Mouse (Mus musculus): ENCODE results near the gene Dars2. TPM values are rescaled to one million over a fixed set of nuclear protein-coding genes. Genes with fewer than 3 reads are reported as not detected.

Dars2 gene
- total and polyA plus RNA-seq, 3 experiments = 46.2 to 64.7 (median 55.3) TPM

DNA sequence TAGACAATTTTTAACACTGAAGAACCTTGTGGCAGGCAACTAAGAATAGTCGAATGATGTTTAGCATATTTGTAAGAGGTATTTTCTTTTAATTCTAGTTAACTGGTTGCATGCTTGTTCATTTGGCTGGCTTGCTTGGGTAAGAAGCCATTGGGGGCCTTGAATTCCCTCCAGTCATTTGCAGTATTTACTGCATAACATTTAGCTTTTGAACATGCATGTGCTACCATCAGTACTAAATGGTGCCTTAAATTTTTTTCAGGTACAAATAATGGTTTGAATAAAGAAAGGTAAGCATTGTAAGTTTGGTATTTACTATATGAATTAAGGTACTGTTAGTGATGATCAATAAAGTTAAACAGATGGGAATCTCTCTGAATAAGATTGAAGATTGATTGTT lies 33.4 kb downstream of the Dars2 start:
- Histone ChIP-seq H3K36me3 (replicated peaks in 1 of 2; ENCODE audit: control insufficient read depth in 1 of 2, insufficient read depth in 1 of 2, low read length in 1 of 2) (peaks cover 42 to 58% of the 10 kb centered on the region in 2 experiments), H3K4me1 (ENCODE audit: control insufficient read depth in 1 of 2, insufficient read depth in 2 of 2) (peaks cover 0 to 31% of the 10 kb centered on the region in 2 experiments; a peak in 3 of 4 replicates), H3K9me3 (replicated peaks; ENCODE audit: low read length) (no peaks in the 10 kb centered on the region), H3K4me3 (replicated peaks in 1 of 3; ENCODE audit: low read depth in 2 of 3, low read length in 2 of 3, poor library complexity in 1 of 3) (peak overlapping the region; percentile 66 to 95 (median 78)), H3K79me2 (replicated peaks; ENCODE audit: control insufficient read depth, extremely low read depth, insufficient read depth, poor library complexity, severe bottlenecking) (peaks cover 25% of the 10 kb centered on the region), H3K9ac (ENCODE audit: insufficient read depth, low read depth) (peak overlapping the region; percentile 95), H3K4me2 (ENCODE audit: insufficient read depth, low read depth, poor library complexity, severe bottlenecking) (peak overlapping the region; percentile 97), H3K27me3 (replicated peaks) (no peaks in the 10 kb centered on the region), H3K27ac (ENCODE audit: insufficient read depth, low read depth) (no peak overlapping the region)
- TF ChIP-seq SMC3 (IDR thresholded peaks at IDR 0.05; ENCODE audit: low read depth, low read length) (no peak; the same call in 1 of the 2 replicates), MXI1 (IDR thresholded peaks at IDR 0.05; ENCODE audit: low read depth, low read length) (no peak; the same call in 1 of the 2 replicates), MAZ (IDR thresholded peaks at IDR 0.05; ENCODE audit: low read depth, low read length) (no peak), ZKSCAN1 (IDR thresholded peaks at IDR 0.05; ENCODE audit: borderline replicate concordance, low read depth, low read length) (no peak), EP300 (IDR thresholded peaks at IDR 0.05; ENCODE audit: low read length) (no peak), CHD2 (IDR thresholded peaks at IDR 0.05; ENCODE audit: low read length) (no peak), RCOR1 (conservative IDR thresholded peaks at IDR 0.05; ENCODE audit: low read depth, low read length) (no peak), POLR2A (IDR thresholded peaks at IDR 0.05; ENCODE audit: low read depth, low read length) (0 out of 2 replicates have a peak, but pooled peaks have one; percentile 16), SIN3A (IDR thresholded peaks at IDR 0.05; ENCODE audit: low read length) (no peak; the same call in 1 of the 2 replicates), ZMIZ1 (IDR thresholded peaks at IDR 0.05; ENCODE audit: low read depth, low read length) (peak; percentile 10; the same call in 1 of the 2 replicates), USF2 (conservative IDR thresholded peaks at IDR 0.05; ENCODE audit: low read depth, low read length) (no peak), USF1 (IDR thresholded peaks at IDR 0.05; ENCODE audit: low read depth, low read length) (no peak), TBP (conservative IDR thresholded peaks at IDR 0.05; ENCODE audit: low read depth, low read length) (0 out of 2 replicates have a peak, but pooled peaks have one; percentile 3), ETS1 (conservative IDR thresholded peaks at IDR 0.05; ENCODE audit: low read depth, low read length) (0 out of 2 replicates have a peak, but pooled peaks have one; percentile 2)
- peak; percentile 31 for DNase-seq (ENCODE audit: extremely low read depth)
- dilution Hi-C loops (cut with MboI; ENCODE audit: extremely low pct_ligation_motif_present, extremely low pct_unique_long_range_greater_than_20kb, low sequenced_read_pairs) (no loop called here), in situ Hi-C loops (cut with MboI; ENCODE audit: low pct_ligation_motif_present, low pct_unique_long_range_greater_than_20kb, low sequenced_read_pairs) (no loop called here)

DNA sequence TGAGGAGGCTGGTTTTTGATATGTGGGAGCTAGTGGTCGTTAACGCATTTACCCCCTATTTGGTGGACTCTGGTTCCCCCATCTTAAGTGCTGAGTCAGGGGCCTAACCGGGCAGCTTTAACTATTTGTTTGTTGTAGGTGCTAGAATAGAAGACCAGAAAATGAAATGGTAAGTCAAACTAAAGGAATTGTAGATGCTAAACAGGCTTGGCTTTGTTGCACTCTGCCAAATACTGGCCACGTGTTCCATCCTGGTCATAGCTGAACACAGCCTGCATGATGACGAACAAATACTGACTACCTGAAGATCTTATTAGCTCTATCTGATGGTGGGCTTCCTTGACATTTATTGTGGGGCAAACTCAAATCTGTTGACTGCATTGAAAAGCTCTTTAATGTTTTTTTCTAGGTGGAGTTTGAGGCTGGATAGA lies 34.0 kb downstream of the Dars2 start:
- H3K79me2 ChIP-seq (replicated peaks; ENCODE audit: control insufficient read depth, extremely low read depth, insufficient read depth, poor library complexity, severe bottlenecking) = peaks cover 25% of the 10 kb centered on the region
- peak overlapping the region; percentile 86 for H3K27ac ChIP-seq (ENCODE audit: insufficient read depth, low read depth)
- H3K9ac ChIP-seq (ENCODE audit: insufficient read depth, low read depth) = peak overlapping the region; percentile 95
- no peaks in the 10 kb centered on the region for H3K27me3 ChIP-seq (replicated peaks)
- dilution Hi-C loops (cut with MboI; ENCODE audit: extremely low pct_ligation_motif_present, extremely low pct_unique_long_range_greater_than_20kb, low sequenced_read_pairs) (no loop called here), in situ Hi-C loops (cut with MboI; ENCODE audit: low pct_ligation_motif_present, low pct_unique_long_range_greater_than_20kb, low sequenced_read_pairs) (no loop called here)
- DNase-seq (ENCODE audit: extremely low read depth) = peak; percentile 53
- no peaks in the 10 kb centered on the region for H3K9me3 ChIP-seq (replicated peaks; ENCODE audit: low read length)
- H3K36me3 ChIP-seq (replicated peaks in 1 of 2; ENCODE audit: control insufficient read depth in 1 of 2, insufficient read depth in 1 of 2, low read length in 1 of 2) = peaks cover 47 to 59% of the 10 kb centered on the region in 2 experiments
- H3K4me2 ChIP-seq (ENCODE audit: insufficient read depth, low read depth, poor library complexity, severe bottlenecking) = peak overlapping the region; percentile 97
- H3K4me1 ChIP-seq (ENCODE audit: control insufficient read depth in 1 of 2, insufficient read depth in 2 of 2) = peaks cover 0 to 37% of the 10 kb centered on the region in 2 experiments; a peak in 3 of 4 replicates
- peak overlapping the region; percentile 66 to 95 (median 78) for H3K4me3 ChIP-seq (replicated peaks in 1 of 3; ENCODE audit: low read depth in 2 of 3, low read length in 2 of 3, poor library complexity in 1 of 3)
- TF ChIP-seq ZC3H11A (IDR thresholded peaks at IDR 0.05; ENCODE audit: low read depth, low read length) (no peak), MAX (IDR thresholded peaks at IDR 0.05; ENCODE audit: low read length) (peak; percentile 95), MAZ (IDR thresholded peaks at IDR 0.05; ENCODE audit: low read depth, low read length) (no peak; the same call in 1 of the 2 replicates), NELFE (IDR thresholded peaks at IDR 0.05; ENCODE audit: low read depth, low read length) (no peak; the same call in 1 of the 2 replicates), ZKSCAN1 (IDR thresholded peaks at IDR 0.05; ENCODE audit: borderline replicate concordance, low read depth, low read length) (no peak), POLR2AphosphoS2 (IDR thresholded peaks at IDR 0.05; ENCODE audit: low read depth, low read length) (peak; percentile 82), HCFC1 (IDR thresholded peaks at IDR 0.05; ENCODE audit: low read depth, low read length) (no peak), TBP (conservative IDR thresholded peaks at IDR 0.05; ENCODE audit: low read depth, low read length) (0 out of 2 replicates have a peak, but pooled peaks have one; percentile 11), RAD21 (IDR thresholded peaks at IDR 0.05; ENCODE audit: low read depth, low read length) (no peak), MYC (IDR thresholded peaks at IDR 0.05; ENCODE audit: low read depth, low read length) (peak; percentile 98), MAFK (IDR thresholded peaks at IDR 0.05; ENCODE audit: insufficient replicate concordance, low read length) (peak; percentile 79; the same call in 1 of the 2 replicates), POLR2A (IDR thresholded peaks at IDR 0.05; ENCODE audit: low read depth, low read length) (peak; percentile 56; the same call in 1 of the 2 replicates), ETS1 (conservative IDR thresholded peaks at IDR 0.05; ENCODE audit: low read depth, low read length) (0 out of 2 replicates have a peak, but pooled peaks have one; percentile 5), ZNF384 (IDR thresholded peaks at IDR 0.05; ENCODE audit: low read depth, low read length) (no peak), JUND (conservative IDR thresholded peaks at IDR 0.05; ENCODE audit: low read depth, low read length) (no peak), NRF1 (IDR thresholded peaks at IDR 0.05; ENCODE audit: low read depth, low read length) (no peak), JUN (IDR thresholded peaks at IDR 0.05; ENCODE audit: insufficient read depth, low read depth, low read length) (no peak), UBTF (IDR thresholded peaks at IDR 0.05; ENCODE audit: low read depth, low read length) (0 out of 2 replicates have a peak, but pooled peaks have one; percentile 68), GABPA (IDR thresholded peaks at IDR 0.05; ENCODE audit: insufficient replicate concordance, low read depth, low read length) (no peak), KAT2A (IDR thresholded peaks at IDR 0.05; ENCODE audit: insufficient replicate concordance, low read length) (no peak), SIN3A (IDR thresholded peaks at IDR 0.05; ENCODE audit: low read length) (no peak; the same call in 1 of the 2 replicates), TCF12 (IDR thresholded peaks at IDR 0.05; ENCODE audit: low read depth, low read length) (0 out of 2 replicates have a peak, but pooled peaks have one; percentile 10)
